Mouse (Mus musculus): ENCODE data around the gene Lfng.

Gene Lfng

GRCm38 (mm10) chr5:140639312-140639711, 32.2 kb downstream of the Lfng start:
- DNase-seq (ENCODE audit: low read depth, low spot score), result no peak

DNA sequence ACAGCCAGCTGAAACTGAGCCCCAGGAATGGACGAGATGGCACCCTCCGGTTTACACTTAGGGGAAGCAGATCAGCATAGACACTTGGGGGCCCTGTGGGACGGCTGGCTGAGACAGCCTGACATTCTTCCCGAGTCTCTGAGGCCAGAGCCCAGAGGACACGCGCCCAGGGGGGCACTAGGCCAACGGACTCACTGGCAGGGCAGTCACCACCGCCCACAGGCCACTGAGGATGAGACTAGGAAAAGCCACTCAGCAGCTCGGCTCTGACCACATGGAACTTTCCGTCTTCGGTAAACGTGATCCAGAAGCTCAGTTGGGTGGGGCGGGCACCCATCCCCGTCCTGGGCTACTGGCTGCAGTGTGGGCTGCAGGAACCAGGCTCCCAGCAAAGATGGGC, 32.8 kb downstream of the Lfng start:
- DNase-seq (ENCODE audit: low read depth, low spot score), result no peak

- no peak for DNase-seq (ENCODE audit: low read depth, low spot score)
Measured at GRCm38 (mm10) chr5:140640812-140641211, 33.7 kb downstream of the Lfng start.

- no peak for DNase-seq (ENCODE audit: low read depth, low spot score)
Measured at GRCm38 (mm10) chr5:140641254-140641928, 34.3 kb downstream of the Lfng start.

- DNase-seq (ENCODE audit: low read depth, low spot score), result peak; percentile 50
Measured at GRCm38 (mm10) chr5:140642076-140642475, 35.0 kb downstream of the Lfng start.

- DNase-seq (ENCODE audit: low read depth, low spot score), result no peak
Measured at GRCm38 (mm10) chr5:140644263-140644662, 37.1 kb downstream of the Lfng start.

GRCm38 (mm10) chr5:140644702-140645201, 37.6 kb downstream of the Lfng start:
- peak; percentile 29 for DNase-seq (ENCODE audit: low read depth, low spot score)

DNA sequence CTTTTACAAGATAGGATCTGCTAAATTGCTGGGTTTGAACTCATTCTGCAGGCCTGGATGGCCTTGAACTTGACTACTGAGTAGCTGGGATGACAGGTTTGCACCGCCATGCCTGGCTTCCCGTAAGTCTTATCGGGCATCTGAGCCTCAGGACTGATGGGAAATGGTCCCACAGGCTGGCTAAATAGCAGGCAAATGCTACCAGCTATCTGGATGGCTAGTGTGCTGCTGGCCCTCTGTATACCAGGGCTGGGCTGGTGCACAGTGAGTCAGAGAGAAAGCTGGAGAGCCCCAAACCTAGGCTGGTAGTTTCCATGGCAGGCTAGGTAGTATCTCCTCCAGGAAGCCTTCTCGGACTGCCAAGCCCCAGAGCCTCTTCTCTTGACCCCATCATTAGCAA, 38.3 kb downstream of the Lfng start:
- no peak for DNase-seq (ENCODE audit: low read depth, low spot score)

DNA sequence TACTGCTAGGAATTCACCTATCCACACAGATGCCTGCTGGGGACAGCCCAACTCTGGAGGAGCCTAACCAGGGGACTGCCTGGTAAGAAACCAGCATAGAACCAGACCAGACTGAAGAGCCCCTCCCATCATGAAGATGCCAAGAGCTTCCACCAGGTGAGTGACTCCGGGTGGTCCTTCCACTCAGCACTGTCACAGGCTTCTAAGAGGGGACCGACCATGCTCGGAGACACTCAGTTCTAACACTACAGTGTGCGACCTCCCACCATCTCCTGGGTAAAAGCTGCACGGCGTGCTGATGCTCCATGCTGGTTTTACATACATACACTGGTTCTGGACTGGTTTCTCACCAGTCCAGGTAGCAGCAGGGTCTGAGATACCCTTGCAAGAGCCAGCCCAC, 39.1 kb downstream of the Lfng start:
- DNase-seq (ENCODE audit: low read depth, low spot score), result no peak

DNA sequence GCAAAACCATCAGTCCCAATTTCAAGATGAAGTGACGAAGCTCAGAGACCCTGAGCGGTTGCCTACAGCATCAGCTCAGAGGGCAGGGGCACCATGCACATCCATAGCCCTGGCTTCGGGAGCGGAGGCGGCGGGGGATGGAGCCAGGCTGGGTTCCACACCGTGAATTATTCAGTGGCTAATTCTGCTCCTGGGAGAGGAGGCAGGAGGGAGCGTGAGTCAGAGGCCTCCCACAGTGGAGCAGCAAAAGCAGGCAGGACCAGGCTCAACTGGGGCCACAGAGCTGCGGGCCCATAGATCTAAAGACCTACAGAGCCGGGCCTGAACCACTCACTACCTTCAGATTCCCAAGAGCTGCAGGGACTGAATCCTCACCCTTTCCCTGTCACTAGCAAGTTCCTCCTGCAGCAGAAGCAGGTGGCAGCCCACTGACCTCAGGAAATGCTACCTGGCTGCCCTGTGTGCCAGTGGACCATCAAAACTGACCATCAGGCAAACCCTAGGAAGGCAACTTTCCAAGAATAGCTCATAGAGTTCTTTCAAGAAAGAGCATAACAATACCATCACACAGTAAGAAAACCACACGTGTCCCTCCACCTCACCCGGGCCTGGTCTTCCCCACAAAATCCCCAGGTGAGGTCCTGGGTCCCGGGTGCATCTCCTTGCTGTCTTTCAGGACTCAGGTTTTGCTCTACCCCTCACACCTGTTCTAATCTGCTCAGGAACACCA, 40.1 kb downstream of the Lfng start:
- peak; percentile 88 for DNase-seq (ENCODE audit: low read depth, low spot score)

- DNase-seq (ENCODE audit: low read depth, low spot score), result peak; percentile 65
Measured at GRCm38 (mm10) chr5:140647821-140648518, 40.9 kb downstream of the Lfng start.

DNA sequence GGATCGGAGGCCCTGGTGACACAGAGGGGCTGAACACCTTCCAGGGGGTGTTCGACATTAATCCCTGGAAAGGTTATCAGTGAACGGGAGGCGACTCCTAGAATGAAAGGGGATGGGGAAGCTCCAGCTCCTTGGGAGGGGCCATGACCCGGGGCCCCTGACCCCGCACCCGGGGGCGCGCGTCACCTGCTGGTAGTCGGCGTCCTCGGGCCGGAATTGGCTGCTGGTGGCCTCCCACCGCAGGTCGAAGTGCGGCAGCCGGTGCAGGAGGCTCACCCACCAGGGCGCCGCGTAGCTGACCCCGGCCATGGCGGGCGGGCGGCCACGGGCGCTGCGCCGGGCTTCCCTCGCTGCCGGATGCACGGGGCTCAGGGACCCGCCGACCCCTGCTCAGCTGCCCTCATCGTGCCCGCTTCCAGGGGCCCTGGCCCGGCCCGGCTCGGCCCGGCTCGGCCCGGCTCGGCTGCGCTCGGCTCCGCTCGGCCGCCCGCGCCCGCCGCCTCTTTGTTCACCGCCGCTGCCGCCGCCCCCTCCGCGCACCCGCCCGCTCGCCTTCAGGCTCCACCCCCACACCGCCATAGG, 41.5 kb downstream of the Lfng start, which contains the start of gene Ttyh3:
Gene Ttyh3 (minus strand): TSS at position 513 of the 582 bp plus-strand sequence.
- DNase-seq (ENCODE audit: low read depth, low spot score), result no peak

GRCm38 (mm10) chr5:140649101-140649667, 42.1 kb downstream of the Lfng start:
- peak; percentile 99 for DNase-seq (ENCODE audit: low read depth, low spot score)

DNA sequence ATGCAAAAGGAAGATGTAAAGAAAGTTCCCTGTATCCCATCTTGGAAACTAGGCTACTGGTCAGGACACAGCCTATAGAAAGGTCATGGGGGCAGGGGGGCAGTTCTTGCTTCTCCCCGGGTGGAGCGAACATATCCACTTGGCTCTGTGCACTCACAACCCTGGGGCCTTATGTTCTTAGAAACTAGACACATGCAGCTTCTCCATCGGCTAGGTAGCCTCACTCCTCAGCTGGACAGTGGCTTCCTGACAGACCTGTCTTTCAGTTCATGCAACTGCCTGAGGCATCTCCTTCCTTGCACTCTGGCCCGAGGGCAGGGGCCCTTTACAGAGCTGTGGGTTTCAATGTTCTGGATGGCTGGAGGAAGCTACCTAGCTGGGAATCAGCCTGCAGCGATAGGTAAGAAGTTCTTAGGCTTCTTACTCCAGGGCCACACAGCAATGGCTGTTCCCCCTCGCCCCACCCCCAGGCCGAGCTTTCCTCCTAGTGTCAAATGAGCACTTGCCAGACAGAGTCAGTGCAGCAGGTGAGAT, 42.8 kb downstream of the Lfng start:
- DNase-seq (ENCODE audit: low read depth, low spot score), result no peak

DNA sequence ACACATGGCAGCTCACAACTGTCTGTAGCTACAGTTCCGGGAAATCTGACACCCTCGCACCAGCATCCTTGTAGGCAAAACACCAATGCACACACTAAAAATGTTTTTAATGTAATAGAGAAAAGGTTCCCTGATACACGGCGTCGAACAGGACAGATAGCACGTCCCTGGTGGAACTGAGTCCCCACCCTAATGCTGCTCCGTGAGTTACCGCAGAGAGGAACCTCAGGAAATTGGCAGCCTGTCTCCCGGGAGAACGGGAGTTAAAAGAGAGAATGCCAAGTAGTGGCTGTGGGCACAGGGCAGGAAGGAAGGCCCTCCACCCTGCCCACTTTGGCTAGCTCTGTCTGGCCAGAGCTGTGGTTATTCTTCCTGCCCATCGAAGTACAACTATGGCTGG, 44.1 kb downstream of the Lfng start:
- no peak for DNase-seq (ENCODE audit: low read depth, low spot score)

GRCm38 (mm10) chr5:140652587-140652986, 45.5 kb downstream of the Lfng start:
- DNase-seq (ENCODE audit: low read depth, low spot score), result no peak

GRCm38 (mm10) chr5:140654096-140654845, 47.2 kb downstream of the Lfng start:
- no peak for DNase-seq (ENCODE audit: low read depth, low spot score)

- DNase-seq (ENCODE audit: low read depth, low spot score), result peak; percentile 81
Measured at GRCm38 (mm10) chr5:140659607-140660272, 52.6 kb downstream of the Lfng start.

DNA sequence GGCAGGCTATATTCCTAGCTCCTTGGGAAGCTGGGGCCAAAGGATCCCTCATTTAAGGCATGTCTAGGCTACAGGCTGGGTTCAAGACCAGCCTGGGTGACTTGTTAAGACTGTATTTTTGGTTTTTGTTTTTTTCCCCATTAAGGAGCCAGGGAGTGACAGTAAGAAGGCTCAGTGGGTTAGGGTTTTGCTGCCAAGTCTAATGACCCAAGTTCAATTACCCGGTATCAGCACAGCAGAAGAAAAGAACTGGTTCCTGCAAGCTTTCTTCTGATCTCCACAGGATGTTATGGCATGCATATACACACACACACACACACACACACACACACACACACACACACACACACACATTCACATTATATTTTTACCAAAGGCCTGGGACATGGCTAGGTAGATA, 53.3 kb downstream of the Lfng start:
- no peak for DNase-seq (ENCODE audit: low read depth, low spot score)

DNA sequence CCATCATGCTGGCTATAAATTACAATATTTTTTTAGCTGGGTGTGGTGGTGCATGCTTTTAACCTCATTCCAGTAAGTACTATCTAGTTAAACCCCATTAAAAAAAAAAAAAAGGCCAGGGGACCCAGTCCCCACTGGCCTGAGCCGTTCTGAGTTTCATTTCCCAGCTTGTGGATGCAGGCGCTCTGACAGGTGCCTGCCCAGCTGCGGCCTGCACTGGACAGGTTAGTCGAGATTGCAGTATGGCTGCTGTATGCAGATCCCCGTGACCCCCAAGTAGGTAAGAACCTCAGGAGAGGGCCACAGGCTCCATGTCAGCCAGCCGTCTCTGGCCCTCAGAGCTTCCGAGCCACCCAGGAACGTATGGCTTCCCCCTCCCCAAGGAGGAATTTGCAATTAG, 54.3 kb downstream of the Lfng start:
- no peak for DNase-seq (ENCODE audit: low read depth, low spot score)
